Mouse (Mus musculus): ENCODE measurements at regions not wholly inside any gene's neighbourhood (a gene's known extent, or its start where the extent isn't known, plus 50 kb on each side); places are given as distances from the start of the nearest gene placed in this dataset.

DNA sequence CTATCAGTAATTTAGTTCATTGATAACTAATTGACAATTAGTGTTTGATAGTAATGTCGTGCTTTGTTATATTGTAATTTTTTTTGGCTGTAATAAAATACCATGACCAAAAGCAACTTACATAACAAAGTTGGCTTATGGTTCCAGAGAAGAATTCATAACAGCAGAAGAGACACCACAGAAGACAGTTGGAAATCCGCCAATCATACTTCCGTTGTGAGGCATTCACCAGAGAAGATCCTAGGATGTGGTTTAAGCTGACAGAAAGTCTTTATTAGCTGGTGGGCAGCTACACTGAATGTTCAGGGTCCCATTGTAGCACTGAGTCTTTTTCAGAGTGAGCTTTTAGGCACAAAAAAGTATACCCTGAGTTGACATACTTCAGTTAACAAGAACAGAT is 109.9 kb downstream of the Sec23a start:
- DNase-seq (ENCODE audit: low spot score) = no peak

DNA sequence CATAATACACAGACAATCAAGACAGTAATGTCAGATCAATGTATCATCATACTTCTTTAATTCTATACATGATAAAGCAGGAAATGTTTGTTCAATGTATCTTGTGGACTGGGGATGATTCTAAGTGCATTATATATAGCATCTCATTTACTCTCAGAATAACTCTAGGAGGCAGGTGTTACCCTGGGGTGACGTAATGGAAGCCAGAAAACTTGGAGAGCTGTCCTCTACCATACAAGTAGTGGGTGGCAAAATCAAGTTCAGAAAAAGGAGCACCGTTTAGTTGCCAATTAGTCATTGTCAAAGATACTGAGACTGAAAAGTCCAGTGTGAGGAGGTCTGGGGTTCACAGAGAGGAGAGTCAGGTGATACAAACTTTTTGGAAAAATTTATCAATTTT is 136.0 kb downstream of the Sec23a start:
- no peak for DNase-seq (ENCODE audit: low spot score)

DNA sequence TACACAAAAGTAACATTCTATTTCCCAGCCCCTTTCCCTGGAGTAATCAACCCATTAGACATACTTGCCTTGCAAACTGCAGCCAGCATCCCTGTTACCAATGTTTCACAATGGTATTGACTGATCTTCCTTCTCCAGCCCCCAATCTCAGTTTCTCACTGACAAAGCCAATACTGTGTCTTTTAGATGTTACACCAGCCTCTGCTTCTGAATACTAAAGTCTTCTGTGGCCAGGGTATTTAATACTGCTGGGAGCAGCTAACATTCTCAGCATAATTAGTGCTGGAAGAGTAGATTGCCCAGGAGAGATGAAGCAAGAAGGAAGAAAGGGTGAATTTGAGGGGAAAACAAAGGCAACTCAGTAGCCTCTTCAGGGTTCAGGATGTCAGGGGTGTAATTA is 139.4 kb downstream of the Sec23a start:
- DNase-seq (ENCODE audit: low spot score) = no peak

DNA sequence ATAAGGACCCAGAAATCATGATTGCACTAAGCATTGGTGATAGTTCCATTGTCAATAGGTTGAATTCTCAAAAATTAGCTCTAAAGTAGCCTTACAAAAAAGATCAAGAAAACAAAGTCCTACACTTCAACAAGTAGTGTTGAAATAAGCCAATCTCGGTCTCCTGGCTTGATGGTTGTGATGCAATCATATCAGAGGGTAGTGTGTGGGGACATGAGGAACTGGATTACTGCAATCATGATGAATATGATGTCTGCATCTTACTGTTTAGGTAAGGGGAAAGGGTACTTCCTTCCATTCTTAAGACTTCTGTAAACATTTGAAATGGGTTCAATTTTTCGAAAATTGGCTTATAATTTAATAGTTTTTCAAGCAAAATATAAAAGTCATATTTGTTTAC is 155.3 kb downstream of the Sec23a start:
- no peak for DNase-seq (ENCODE audit: low spot score)

DNA sequence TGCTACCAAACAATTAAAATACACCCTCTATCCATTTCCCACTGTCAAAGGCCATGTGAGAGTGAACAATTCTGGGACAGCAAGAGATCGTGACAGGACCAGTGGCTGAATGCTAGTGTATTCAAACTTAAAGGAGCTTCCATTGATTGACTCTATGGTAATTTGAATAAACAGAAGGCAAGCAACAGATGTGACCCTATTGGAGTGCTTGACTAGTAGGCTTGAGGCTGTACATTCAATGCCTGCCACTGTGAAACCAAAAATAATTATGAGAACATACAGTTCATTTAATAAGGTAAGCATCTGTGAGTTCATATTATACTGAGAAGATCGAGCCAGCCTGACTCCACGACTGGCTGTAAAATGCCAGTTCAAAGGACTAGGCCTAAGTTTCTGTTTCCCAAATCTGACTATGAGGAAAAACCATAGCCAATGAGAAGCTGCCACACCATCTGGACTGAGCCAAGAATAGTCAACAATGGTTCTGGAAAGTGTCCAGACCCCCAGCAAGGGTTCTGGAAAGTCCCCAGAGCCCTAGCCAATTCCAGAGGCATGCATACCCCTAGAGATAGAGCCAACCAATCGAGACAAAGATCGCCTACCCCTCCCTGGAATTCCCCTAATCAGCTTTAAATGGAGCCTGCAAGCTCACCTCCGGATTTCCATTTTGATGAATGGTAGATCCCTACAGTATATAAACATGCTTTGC is 160.0 kb downstream of the Sec23a start:
- DNase-seq (ENCODE audit: low spot score) = no peak

DNA sequence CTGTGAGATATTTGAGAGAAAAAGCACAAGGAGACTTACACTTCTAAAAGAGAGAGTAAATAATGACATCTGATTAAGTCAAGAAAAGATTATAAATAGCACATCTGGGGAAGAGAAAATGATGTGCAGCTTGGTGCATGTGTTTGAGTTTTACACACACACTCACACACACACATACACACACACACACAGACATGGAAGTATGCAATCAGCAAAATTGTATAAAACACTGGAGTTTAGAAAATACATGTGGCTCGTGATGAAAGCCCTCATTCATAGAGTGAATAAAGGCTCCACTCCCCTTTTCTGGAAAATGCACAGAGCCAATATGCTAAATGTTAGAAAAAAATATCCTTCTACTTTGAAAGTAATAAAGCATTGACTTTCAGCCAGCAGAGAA is 182.2 kb downstream of the Sec23a start:
- no peak for DNase-seq (ENCODE audit: low spot score)

DNA sequence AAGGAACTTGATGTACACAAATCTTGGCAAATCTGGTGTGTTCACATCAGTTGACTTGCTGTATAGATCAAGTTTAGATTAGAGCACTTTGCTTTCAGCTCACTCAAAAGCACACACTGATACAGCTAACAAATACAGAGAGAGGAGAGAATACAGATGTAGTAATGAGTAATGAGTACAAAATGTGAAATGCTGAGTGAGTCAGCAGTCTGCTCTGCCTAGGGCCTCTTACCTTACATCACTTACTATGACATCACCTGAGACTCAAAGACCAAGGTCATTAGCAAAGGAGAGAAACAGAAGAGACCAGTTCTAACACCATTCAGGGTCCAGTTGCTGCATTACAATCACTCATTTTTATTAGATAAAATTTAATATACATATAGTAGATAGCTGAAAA is 184.0 kb downstream of the Sec23a start:
- no peak for DNase-seq (ENCODE audit: low spot score)

DNA sequence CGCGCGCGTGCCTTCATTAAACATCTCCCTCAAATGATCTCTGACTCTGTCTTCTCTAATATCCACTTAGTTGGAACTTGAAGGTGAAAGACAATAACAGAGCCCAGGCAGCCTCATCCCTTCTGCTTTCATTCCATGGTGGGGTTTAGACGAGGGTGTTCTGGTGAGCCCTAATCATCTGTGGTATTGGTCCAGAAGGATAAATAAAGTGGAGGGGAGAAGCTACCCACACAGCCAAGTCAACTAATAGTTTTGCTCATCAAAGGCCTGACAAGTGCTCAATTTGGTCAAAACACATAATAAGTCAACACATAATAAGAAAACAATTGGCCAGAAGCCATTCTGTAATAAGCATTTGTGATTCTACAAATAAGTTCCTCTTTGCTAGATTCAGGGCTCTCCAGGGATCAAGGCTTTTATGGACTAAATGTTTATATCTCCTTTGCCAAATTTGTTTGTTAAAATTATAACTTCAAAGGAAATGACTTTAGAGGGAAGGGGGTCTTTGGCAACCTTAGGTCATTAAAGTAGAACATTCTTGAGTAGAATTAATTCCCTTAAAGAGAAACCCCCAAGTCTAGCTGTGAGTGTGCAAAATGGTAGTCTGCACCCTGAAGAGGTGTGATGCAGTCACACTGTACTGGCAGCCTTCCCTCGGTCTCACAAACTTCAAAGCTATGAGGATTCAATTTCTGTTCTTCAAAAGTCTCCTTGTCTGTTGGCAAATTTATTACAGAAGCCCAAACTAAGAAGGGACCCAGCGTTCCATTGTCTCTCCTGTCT is 186.5 kb downstream of the Sec23a start:
- DNase-seq (ENCODE audit: low spot score) = no peak

DNA sequence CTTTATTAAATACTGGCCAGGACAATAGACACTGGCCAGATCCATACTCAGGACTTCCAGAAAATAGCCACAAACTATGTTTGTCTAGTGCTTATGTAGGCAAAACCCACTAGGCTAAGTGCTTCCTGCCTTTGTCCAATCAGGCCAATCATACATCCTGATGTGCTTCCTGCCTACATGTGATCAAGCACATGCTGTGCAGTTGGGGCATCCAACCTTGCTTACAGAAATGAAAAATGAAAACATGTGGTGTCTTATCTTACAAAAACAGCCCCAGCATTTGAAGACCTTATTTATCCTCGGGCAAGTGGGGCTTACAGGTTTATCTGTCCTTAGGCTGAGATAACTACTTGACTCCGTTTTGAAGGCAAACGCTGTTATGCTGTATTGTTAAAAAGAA is 188.8 kb downstream of the Sec23a start:
- no peak for DNase-seq (ENCODE audit: low spot score)

DNA sequence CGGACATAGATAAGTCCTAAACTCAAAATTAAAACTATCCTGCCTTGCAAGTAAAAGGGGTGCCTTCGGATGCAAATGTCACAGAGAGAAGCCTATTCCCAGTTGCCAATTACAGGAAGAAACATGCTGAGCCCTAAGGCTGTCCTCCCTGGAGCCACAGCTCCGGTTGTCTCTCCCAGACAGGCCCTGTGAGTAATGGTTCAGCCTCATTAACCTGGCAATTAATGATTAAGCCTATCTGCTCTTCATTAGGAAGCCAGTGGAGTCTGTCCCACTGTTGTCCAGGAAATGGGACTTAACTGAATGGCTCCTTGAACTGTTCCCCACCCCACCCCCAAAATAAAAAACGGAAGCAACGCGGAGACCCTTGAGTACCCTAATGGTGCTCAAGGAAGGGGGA is 207.7 kb downstream of the Sec23a start:
- DNase-seq (ENCODE audit: low spot score) = no peak

DNA sequence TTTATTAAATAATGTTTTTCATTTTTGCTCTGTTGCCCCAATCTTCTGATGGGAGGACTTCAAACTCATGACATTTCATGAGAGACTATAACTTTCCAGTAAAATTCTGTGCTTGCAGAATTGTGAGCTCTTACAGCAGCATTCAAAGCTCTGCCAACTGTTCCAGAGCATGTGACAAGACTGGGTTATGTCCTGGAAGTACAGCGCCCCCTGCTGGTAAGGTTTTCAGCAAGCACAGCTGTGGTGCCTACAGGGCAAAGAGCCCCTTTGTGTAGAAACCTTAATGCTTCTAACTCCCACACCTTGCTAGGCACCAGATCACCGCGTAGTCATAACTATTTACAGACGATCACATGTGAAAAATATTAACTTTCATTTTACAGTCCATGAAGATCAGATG is 209.4 kb downstream of the Sec23a start:
- DNase-seq (ENCODE audit: low spot score) = peak; percentile 14

Data from spleen, adult 12 weeks (tissue).